Mouse (Mus musculus) kidney, adult 2 months (tissue): ENCODE measurements around the gene Ticrr.

Source experiments
- CTCF ChIP-seq: fragments of 200-500 bp; conservative IDR thresholded peaks from 2 replicates; pipeline ENCODE4 v1.5.1; 2011; ENCODE audit warnings: low read depth, mild to moderate bottlenecking, control low read depth, low read length, moderate library complexity, mixed read lengths; ENCODE audit not compliant: insufficient read depth, insufficient read length
- POLR2A ChIP-seq: fragments of 200-500 bp; IDR thresholded peaks from one replicate; pipeline ENCODE4 v1.6.1; 2011; ENCODE audit warnings: low read depth, low read length, control low read depth

DNA sequence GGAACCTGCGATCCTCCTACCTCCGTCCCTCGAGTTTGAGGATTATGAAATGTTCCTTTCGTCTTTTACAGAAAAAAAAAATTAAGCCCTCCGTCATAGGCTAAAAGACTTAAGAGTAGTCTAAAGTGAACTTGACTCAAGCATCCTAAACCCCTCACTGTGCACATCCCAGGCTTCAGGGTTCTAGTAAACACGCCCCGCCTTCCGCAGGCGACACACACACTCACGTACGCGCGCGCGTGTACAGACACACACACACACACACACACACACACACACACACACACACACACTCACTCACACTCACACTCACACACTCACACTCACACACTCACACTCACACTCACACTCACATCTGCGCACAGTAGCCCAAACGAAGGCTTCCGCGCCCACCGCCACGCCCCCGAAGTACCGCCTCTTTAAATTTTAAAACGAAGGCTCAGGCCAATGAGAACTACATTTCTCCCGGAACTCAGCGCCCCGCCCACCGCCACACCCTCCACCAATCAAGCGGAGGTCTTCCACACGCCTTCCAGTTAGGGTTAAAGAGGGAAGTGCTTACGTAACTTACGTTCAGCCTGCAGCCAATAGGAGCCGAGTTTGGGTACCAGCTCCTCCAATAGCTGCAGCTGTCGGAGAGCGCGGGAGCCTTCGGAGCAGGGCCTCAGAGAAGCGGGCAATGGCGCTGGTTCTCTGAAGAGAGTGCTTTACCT lies at the start of gene Ticrr:
- TF ChIP-seq POLR2A (no peak), CTCF (no peak)
